Mouse (Mus musculus): Measurements from ENCODE around the gene Adam26b. TPM values are rescaled to one million over a fixed set of nuclear protein-coding genes. Genes with fewer than 3 reads are reported as not detected.

The Adam26b gene
- not detected for polyA plus RNA-seq (2014; fragmentation: Illumina TruSeq; extraction: RNeasy Lipid Tissue Mini Kit (QIAGEN cat#74804); ENCODE audit: low read depth, low replicate concordance)

GRCm38 (mm10) chr8:43528006-43528405 is at the start of gene Adam26b:
TSS of gene Adam26b (minus strand) at chr8:43528106.

DNA sequence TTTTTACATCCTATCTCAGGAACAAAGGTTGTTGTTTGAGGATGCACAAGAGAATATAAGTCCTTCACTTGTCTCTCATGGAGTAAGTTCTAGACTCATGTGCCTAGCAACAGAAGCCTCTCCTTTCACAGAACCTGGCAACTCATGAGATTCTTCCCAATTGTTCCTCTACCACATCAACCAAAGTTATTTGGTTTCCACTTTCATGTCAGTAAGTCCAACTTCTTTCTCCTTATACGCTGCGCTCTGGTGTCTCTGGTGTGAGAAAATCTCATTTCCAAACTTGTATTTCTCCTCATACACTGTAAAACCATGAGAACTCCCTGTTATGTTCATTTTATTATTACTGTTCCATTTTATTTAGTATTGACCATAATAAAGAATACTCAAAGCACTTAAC is 48.7 kb upstream of the Adam26b start, which contains the start of gene Adam26a:
Gene Adam26a, minus strand, starts transcription at position 101 of the 400 bp plus-strand sequence.

Other genes starting within 250 kb of the Adam26b start
- gene Zfp42, start 221.1 kb downstream of the Adam26b start, polyA plus RNA-seq (2014; fragmentation: Illumina TruSeq; extraction: RNeasy Lipid Tissue Mini Kit (QIAGEN cat#74804); ENCODE audit: low read depth, low replicate concordance), result not detected
- gene Adam26a, start 48.6 kb upstream of the Adam26b start, polyA plus RNA-seq (2014; fragmentation: Illumina TruSeq; extraction: RNeasy Lipid Tissue Mini Kit (QIAGEN cat#74804); ENCODE audit: low read depth, low replicate concordance), result not detected
- not detected for gene Gm5346, start 99.2 kb upstream of the Adam26b start, polyA plus RNA-seq (2014; fragmentation: Illumina TruSeq; extraction: RNeasy Lipid Tissue Mini Kit (QIAGEN cat#74804); ENCODE audit: low read depth, low replicate concordance)
- not detected for gene Adam34, start 181.9 kb upstream of the Adam26b start, polyA plus RNA-seq (2014; fragmentation: Illumina TruSeq; extraction: RNeasy Lipid Tissue Mini Kit (QIAGEN cat#74804); ENCODE audit: low read depth, low replicate concordance)

All from heart, adult 10 weeks (tissue).